Mouse (Mus musculus) kidney, postnatal 4 days (tissue): ENCODE results near the gene Slc22a15.

Experiments used
- DNase-seq, 2 experiments: peaks; one replicate each; pipeline ENCODE4 v3.0.0; 2021; ENCODE audit warnings: mixed read lengths in 2 of 2

Slc22a15 gene

DNA sequence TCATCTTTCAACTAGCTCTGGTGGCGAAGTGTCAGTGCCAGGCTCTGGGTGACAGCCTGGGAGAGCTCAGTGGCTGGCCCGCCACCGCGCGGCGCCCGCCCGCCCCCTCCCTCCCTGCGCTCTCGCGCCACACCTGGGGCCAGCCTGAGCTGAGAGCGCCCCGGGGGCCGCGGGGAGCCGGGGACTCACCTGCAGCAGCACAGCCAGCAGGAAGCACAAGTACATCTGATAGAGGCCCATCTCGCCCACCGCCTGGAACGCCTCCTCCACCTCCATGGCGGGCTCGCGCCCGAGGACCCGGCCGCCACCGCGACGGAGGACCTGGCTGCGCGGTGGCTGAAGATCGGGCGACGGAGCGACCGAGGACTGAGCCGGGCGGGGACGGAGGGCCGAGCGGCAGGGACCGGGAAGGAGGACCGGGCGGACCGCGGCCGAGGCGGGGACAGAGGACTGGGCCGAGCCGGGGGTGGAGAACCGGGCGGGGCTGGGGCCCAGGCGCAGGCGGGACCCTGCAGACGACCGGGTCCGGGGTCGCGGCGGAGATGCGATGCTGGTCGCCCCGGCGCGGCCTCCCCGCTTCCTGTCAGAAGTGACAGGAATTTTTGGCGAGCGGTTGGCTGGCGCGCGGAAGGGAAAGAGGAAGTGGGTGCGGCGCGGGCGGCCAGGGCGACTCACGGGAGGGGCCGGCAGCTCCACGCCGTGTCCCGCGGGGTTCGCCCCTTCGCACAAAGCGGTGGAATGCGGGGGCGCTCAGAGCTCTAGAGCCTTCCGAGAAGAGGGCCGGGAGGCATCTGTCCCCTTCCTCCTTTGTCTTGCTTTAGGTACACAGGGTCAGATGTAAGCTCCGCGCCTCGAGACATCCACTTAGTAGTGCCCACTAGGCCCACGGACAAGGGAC is at the start of gene Slc22a15:
TSS of gene Slc22a15 (minus strand) at position 611 of the 898 bp plus-strand sequence.
- peak; percentile 79 to 85 for DNase-seq

DNA sequence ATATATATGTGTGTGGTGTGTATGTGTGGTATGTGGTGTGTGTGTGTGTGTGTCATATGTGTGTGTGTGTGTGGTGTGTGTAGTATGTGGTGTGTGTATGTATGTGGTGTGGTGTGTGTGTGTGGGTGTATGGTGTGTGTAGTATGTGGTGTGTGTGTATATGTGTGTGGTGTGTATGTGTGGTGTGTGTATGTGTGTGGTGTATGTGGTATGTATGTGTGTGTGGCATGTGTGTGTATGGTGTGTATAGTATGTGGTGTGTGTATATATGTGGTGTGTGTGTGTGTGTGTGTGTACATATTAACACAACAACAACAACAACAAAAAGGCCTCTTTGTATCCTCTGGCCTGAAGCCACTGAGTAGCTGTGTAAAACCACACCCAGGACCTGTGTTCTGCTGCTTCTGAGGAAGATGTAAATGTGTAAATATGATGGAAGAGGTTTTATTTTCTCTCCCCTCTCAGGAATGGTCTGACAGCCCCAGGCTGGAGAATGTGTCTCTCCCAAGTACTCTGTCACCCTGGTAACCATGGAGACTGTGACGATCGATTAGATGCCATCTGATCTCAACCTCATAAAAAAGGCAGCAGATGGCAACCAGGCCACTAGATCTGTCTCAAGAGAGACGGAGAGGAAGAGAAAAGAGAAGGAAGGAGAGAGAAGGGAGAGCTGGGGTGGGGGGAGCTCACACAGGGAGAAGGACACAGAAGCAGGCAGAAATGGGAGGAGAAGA is 42.7 kb upstream of the Slc22a15 start:
- DNase-seq, result no peak

DNA sequence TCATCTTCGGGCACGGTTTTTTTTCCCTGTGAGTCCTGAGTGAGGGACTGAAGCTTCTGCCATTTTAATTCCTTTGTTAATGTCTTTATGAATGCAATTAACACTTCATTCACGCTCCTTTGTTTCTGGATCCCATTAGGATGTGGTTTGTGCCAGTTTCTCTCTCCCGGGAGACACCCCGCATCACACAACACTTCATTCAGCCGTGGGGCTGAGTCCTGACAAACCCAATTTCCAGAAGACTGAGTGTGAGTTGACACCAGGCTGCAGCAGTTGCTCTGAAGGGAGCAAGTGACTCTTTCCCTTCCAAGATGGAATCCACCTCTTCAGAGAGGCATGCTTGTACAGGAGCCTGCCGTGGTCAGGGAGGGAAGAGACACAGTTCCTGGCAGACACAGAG is 40.1 kb upstream of the Slc22a15 start:
- no peak for DNase-seq

DNA sequence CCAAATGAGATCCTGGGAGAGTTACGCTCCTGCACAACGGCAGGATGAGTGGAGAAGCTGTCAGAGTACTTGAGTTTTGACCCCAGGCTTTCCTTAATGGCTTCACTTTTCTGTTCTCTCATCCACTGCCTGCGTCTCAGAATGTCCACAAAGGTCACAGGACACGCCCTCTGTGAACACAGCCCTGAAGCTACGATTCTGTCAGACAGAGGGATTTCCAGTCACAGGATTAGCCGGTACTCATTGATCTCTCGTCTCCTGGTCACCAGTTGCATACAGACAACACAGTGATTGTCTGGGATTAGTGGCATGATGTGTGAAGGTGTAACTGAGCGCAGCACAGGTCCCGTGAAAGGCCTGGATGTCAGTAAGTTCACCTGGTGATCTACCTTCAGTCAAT is 39.2 kb upstream of the Slc22a15 start:
- no peak for DNase-seq

DNA sequence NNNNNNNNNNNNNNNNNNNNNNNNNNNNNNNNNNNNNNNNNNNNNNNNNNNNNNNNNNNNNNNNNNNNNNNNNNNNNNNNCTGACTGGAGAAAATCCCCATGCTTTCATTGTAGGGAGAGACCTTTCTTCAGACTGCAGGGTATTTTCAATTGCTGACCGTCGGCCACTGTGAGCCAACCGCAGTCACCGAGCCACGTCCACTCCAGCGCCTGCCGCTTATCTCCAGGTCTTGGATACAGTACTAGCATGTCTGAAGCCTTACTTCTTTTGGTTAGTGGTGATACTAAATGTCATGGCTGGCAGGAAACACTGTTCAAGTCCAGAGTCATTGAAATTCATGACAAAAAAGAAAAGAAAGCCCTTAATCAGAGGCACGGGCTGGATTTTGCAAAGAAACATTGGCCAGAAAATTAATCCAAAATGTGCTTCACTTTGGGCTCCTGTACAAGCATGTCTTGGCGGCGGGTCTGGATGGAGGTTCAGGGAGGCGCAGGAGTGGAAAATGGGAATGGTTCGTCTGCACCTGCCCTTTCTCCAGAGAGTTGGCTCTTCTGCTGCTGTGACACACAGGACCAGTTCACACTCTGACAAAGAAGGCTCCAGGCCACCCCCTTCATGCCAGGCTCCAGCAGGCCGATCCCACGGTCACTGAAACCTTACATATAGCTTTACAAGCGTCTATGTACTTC is 37.0 kb upstream of the Slc22a15 start:
- DNase-seq, result no peak

DNA sequence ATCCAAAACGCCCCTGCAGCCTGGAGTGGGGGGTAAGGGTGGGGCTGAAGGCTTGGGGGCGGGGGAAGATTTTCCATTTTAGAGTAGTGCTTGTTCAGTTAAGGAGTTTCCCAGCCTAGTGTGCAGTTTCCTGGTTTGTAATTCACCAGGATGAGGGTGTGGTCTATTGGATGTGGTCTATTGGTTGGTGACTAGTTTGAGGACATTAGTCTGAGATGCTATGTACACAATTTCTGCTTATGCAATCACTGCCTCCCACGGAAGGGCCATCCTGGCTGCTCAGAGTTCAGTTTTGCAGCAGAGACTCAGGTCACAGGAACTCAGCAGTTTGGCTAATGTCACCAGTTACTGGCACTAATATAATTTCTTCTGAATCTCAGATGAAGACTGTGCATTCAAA is 33.8 kb upstream of the Slc22a15 start:
- no peak for DNase-seq

DNA sequence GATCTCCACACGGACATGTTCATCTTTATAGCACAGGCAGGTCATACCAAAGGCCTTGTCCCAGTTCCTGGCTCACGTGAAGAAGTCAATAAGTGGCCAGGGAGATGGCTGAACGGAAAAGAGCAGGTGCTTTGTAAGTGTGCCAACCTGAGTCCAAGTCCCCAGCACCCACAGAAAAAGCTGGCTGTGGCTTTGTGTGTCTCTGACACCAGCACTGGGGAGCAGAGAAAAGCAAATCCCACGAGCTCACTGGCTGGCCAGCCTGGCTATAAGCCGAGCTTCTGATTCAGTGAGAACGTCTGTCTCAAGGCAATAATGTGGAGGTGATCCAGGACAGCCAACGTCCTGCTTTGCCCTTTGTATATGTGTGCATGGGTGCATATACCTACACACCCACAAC is 29.3 kb upstream of the Slc22a15 start:
- no peak for DNase-seq

DNA sequence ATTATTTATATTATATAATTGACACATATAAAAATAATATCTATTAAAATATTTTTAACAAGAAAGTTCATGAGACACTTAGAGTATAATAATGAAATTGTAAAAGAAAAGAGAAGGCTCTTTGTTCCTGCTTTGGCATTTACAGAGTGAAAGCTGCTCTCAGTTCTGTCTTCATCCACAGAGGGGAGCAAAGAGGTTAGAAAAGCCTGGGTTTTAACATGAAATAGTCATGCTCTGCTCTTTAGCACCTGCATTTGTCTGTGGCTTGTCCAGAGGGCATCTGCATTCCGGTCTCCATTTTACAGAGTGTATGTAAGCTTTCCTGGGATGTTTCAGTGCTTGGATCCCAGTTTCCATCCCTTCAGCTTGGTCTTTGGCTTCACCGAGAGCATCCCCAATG is 28.3 kb upstream of the Slc22a15 start:
- no peak for DNase-seq

DNA sequence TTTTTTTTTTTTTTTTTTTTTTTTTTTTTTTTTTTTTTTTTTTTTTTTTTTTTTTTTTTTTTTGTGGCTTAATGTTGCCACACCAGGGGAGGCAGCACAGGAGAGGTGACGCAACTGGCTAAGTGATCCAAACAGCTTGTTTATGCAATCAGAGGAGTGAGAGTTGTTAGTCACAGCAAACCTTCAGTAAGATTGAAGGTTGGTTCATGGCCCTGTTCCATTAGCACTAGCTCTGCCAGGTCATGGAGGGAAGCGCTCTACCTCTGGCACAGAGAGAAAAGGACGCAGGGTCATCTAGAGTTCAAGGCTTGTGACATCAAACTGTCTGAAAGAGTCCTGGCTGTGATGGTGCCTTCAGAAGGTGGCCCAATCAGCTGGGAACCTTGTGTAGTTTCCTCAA is 24.3 kb upstream of the Slc22a15 start:
- DNase-seq, result no peak

DNA sequence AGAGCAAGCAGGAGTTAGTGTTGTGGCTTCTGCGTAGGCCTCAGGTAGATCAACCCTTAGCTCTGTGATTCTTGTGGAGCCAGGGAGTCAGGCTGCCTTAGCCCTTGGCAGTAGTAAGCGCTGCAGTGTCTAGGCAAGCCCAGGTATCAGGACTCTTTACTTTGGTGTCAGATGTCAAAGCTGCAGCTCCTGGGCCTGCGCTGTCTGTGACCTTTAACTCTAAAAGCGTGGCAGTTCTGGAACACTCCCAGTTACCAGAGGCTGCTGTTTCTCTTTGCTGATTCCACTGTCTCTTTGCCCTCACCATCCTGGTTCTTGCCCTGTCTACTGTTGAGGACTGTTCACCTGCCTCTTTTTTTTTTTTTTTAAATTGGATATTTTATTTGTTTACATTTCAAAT is 23.0 kb upstream of the Slc22a15 start:
- no peak for DNase-seq

DNA sequence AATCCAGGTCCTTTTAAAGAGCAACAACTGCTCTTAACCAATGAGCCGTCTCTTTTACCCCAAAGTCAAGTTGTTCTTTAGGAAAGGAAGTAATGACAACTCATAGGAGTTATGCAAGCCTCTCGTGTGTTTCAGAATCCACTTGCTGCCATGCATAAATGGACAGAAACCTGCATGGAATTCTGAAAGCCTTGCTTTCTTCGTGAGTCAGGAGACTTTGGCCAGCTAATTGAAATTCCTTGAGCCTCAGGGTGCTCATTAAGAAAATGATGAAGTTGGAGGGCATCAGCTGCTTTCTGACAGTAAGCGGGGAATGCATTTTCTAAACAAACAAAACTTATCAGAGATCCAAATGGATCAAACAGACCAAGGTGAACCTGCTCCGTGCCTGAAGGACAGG is 21.0 kb upstream of the Slc22a15 start:
- no peak for DNase-seq

DNA sequence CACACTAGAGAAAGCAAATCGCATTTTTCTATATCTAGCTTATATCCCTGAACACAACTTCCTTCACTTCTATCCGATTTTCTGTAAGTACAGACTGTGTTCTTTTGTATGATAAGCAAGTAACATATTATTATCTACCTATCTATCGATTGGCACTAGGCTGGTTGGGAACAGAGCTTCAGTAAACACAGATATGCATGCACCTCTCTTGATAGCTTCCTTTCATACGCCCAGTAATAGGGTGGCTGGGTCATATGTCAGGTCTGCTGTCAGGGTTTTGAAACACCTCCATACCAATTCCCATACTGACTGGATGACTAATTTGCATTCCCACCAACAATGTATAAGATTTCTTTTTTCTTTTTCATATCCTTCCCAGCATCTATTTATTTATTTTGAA is 16.2 kb upstream of the Slc22a15 start:
- no peak for DNase-seq

DNA sequence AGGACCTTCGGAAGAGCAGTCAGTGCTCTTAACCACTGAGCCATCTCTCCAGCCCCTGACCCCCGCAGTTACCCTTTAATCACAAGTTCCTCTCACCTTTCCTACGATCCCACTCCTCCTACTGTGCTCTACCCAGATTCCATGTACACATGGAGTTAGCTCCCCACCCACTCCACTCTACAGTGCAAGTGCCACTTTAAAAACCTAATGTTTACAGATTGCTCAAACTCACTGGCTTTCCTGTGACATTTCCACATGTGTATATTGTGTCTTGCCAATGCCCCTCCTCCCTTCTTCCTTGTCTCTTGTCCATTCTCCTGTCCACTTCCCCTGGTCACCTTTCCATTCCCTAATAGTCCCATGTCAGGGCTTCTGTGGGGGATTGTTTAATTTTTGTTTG is 15.6 kb upstream of the Slc22a15 start:
- no peak for DNase-seq

DNA sequence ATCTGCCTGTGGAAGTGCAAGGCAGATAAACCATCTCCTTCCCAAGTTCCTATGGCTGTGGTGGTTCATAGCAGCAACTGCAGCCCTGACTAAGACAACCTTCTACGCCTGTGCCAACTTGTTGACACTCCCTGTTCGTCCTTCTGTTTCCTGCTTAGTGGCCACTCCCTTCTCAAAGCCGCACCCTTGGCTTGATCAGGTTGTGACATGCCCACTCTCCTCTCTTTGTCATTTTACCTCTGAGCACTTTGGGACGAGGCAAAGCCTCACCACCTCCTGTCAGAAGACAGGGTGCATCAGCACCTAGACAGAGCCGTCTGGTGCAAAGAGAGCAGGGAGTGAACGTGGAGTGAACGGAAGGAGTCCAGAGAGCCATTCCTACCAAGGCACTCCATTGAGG is 14.9 kb upstream of the Slc22a15 start:
- DNase-seq, result no peak

DNA sequence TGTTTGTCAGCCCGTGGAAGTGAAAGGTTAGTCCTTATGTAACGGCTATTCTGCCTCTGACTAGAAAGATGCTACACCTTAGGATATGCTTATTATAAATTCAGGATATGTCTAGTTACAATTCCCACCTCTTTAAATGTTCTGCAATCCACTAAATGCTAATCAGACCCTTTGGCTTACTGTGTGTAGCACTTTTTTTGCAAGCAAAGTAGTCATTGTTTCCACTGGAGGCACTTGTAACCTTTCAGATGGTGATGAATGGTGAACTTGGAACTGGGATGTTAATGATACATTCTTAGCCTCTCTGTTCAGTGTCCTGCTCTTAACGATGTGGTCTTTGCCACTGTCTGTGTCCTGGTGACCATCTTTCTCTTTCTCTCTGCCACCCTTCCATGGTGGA is 12.1 kb upstream of the Slc22a15 start:
- no peak for DNase-seq

DNA sequence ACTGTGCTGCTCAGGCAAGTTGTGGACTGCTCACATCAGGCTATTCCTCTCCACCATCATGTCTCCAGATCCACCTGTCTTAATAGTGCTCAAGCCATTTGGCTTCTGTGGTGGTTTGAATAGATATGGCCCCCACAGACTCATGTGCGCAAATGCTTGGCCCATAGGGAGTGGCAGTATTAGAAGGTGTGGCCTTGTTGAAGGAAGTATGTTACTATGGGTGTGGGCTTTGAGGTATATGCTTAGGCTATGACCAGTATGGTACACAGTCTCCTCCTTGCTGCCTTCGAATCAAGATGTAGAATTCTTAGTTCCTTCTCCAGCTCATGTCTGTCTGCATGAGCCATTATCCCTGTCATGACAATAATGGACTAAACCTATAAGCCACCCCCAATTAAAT is 9.6 kb upstream of the Slc22a15 start:
- DNase-seq, result no peak

DNA sequence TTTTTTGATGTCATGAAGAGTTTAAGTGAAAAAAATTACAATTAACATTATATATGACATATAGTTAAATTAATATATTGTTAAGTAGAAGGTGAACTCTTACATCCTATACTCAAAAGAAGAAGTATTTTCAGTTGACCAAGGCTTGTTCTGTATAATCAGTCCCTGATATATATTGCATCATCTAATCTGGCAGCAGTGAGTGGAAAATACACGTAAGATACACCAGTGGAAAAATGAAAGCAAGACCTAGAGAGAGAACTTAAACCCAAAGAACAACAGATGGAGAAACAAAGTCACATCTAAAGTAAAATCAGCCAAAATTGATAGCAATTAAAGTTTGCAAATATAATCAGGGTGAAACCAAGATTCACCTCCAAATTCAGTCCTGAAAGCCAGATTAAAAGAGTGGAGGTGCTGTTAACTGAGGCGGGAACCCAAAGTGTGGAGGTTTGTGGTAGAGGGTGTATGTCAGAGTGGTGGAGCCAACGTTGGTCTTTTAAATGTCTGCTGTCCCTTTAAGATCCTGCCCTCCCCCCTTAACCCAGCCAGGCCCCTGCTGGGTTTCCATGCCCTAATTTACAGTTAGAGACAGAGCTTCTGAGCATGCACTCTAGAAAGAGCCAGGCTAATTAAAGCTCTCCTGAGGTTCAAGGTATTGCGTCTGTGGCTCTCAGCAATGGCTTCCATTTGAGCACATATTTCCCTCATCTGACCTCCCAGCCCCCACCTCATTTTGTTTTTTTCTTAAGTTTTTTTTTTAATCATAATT is 5.0 kb upstream of the Slc22a15 start:
- DNase-seq, result no peak

DNA sequence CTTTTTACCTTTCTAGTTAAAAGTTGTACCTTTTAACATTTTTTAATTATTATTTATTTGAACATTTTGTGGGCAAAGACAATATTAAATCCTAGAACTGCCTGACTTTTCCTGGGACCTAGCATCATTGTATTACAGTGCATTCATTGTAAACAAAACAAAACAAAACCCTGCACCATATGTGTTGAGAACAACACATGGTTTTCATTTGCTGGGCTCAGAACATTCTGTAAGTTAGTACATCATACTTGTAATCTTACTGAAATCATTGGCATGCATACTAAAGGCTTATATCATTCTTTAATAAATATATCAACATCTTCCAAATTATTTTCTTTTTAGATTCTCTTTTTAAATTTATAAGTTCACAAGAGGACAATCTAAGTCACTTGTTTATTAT is 2.4 kb upstream of the Slc22a15 start:
- no peak for DNase-seq

DNA sequence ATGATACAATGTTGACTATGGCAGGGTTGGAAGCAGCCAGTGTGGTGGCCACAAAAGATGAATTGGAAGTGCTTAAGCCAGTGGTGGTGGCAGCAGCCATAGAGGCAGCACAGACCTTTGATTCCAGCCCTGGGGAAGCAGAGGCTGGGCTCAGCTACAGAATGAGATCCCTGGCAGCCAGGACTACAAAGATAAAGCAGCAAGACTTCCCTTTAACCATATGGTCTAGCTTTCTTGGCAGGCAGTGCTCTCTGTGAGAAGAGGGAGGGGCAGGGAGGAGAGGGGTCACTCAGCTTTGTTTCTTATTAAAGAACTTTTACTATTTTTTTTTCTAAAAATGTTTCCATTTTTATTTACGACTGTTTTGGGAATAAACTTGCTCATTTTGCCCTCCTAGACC is 1.4 kb upstream of the Slc22a15 start:
- DNase-seq, result peak; percentile 35 to 55

DNA sequence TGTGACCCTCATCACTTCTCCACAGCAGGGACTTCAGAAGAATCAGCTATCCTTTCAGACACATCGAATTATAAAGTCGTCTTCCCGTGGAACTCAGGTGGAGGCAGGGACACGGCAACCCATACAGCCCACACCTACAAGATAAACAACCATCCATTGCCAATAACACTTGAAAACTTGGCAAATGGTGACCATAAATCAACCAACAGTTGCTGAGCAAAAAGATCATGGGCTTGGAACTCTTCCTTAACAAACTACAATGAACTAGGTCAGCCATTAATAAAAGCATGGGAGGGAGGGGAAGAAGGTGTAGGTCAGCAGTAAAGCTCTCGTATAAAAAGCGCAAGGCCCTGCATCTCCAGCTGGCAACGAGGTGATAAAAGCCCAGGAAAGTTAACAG is 1.9 kb downstream of the Slc22a15 start:
- no peak for DNase-seq

DNA sequence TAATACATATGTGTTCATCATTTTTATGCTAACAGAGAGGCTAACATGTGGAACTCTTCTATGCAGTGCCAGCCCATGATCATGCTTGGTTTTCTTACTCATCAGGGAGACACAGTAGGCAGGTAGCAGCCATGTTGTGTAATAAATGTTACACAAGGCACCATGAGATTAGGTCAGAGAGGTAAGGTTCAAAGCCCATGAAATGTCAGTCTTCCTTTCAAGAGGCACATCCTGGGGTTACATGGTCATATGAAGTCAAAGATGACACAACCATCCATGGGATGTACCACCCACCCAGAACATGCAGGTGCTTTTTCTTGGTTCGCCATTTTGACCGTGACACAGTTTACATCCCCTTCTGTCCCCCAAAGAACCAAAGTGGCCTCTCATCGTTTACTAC is 5.7 kb downstream of the Slc22a15 start:
- no peak for DNase-seq

DNA sequence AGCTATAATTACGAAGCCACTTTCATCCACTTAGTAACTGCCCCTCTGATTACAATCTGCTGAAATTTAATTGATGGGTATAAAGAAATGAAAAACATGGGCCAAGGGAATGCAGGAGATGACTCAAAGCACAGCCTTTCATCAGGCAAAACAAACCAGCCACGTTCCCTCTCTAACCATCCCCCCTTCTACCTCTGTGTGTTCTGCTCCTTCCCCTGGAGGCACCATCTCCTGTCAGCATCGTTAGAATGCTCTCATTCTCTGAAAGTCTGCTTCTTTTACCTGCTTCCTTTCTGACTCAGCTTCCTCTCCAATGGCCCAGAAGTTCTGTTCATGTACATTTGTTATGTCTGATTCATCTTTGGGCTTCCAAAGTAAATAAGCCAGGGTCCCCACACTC is 6.6 kb downstream of the Slc22a15 start:
- no peak for DNase-seq

DNA sequence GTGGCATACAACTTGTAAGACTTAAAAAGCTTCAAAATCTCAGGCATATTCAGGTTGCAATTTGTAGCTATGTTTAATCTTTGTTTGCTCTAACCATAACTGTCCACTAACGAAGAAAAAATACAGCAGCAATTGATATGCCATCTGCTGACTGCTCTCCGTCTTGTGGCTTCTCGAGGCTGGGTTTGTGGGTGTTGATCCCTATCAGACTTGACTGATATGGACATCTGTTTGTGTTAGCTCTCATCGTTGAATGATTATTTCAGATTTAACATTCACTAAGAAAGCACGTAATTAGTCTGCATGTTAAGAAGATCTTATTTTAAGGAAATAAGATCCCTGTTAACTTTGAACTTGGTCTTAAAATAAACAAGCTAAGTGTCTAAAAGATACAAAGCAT is 7.7 kb downstream of the Slc22a15 start:
- no peak for DNase-seq
